22 mouse cellular contexts compared by ENCODE assay signal in genomic region chr2:21116817-21117216, GRCm38 (mm10).
DNase-seq lines count a peak whose midpoint lies in the region; ATAC-seq and TF ChIP-seq lines count a peak whose summit lies in the region.
"Had no signal": no experiment of that assay in that cellular context is flagged by ENCODE, and none has a peak within 500 bp of the region (broad histone marks: within the 10 kb centered on the region; RNA-seq: fewer than 3 reads in every experiment).

No protein-coding gene starts in this region.

- no peaks in the 10 kb centered on the region for H3K9me3 ChIP-seq in forebrain, postnatal 0 days (ENCODE audit: low read length)
- no peaks in the 10 kb centered on the region for H3K9me3 ChIP-seq in forebrain, embryonic 11.5 days (ENCODE audit: control insufficient read depth, low read length)
- H3K9me3 ChIP-seq: embryonic facial prominence, embryonic 13.5 days; heart, embryonic 15.5 days; hindbrain, embryonic 10.5 days; hindbrain, embryonic 15.5 days had no signal

- H3K9ac ChIP-seq in forebrain, postnatal 0 days = no peak overlapping the region
- no peak overlapping the region for H3K9ac ChIP-seq in forebrain, embryonic 11.5 days (ENCODE audit: low read length)
- H3K9ac ChIP-seq: embryonic facial prominence, embryonic 13.5 days; heart, embryonic 15.5 days; hindbrain, embryonic 15.5 days had no signal

- no peak overlapping the region for H3K4me3 ChIP-seq in forebrain, postnatal 0 days (ENCODE audit: low read depth, low read length)
- no peak overlapping the region for H3K4me3 ChIP-seq in forebrain, embryonic 11.5 days (ENCODE audit: low read depth, low read length)
- H3K4me3 ChIP-seq: embryonic facial prominence, embryonic 13.5 days; heart, adult 2 months; heart, embryonic 15.5 days; hindbrain, embryonic 10.5 days; hindbrain, embryonic 15.5 days had no signal

- TF ChIP-seq CTCF in forebrain, postnatal 0 days (IDR thresholded peaks at IDR 0.05; ENCODE audit: low read depth) = no peak; the same call in 1 of the 2 replicates

- WGBS in forebrain, postnatal 0 days = 68% methylated on average over 5 of the region's 5 CpGs
- 88% methylated on average over 5 of the region's 5 CpGs for WGBS in forebrain, embryonic 11.5 days

- DNase-seq in forebrain, postnatal 0 days = no peak
- DNase-seq in forebrain, embryonic 11.5 days (ENCODE audit: low spot score) = no peak
- DNase-seq in layer of hippocampus, adult 9-11 months = peak; percentile 11
- DNase-seq in layer of hippocampus, adult 11-12 months (ENCODE audit: low spot score) = no peak
- DNase-seq in A20 (ENCODE audit: low read depth, low spot score) = peak; percentile 2
- peak; percentile 63 for DNase-seq in brain, adult 2 months (ENCODE audit: low read depth, low spot score)
- no peak for DNase-seq in cerebellum, adult 18-20 months
- DNase-seq in lung, postnatal 4 days = no peak
- DNase-seq: adrenal gland, adult 2 months; adrenal gland, postnatal 25 days; cerebellum, adult 11-12 months; cerebellum, adult 9-11 months; cerebellum, postnatal 36 days; gastrocnemius, postnatal 10 days; heart, adult 2 months had no signal

- 0 out of 2 replicates have a peak, but pooled peaks have one; percentile 38 for ATAC-seq in forebrain, postnatal 0 days
- no peak for ATAC-seq in forebrain, embryonic 11.5 days (replicated peaks; ENCODE audit: low FRiP score)
- ATAC-seq: forebrain, embryonic 14.5 days; intestine, postnatal 0 days had no signal

- no peaks in the 10 kb centered on the region for H3K27me3 ChIP-seq in forebrain, postnatal 0 days (ENCODE audit: insufficient read depth, low read length)
- no peaks in the 10 kb centered on the region for H3K27me3 ChIP-seq in forebrain, embryonic 11.5 days (ENCODE audit: control insufficient read depth, insufficient read depth, low read length)
- H3K27me3 ChIP-seq: embryonic facial prominence, embryonic 13.5 days; heart, embryonic 15.5 days; hindbrain, embryonic 15.5 days had no signal

- no peak overlapping the region for H3K27ac ChIP-seq in forebrain, postnatal 0 days (ENCODE audit: low read depth, low read length)
- no peak overlapping the region for H3K27ac ChIP-seq in forebrain, embryonic 11.5 days (ENCODE audit: low read depth, low read length)
- H3K27ac ChIP-seq: embryonic facial prominence, embryonic 13.5 days; heart, adult 2 months; heart, embryonic 15.5 days; hindbrain, embryonic 10.5 days; hindbrain, embryonic 15.5 days had no signal

- no peak overlapping the region for H3K4me2 ChIP-seq in forebrain, postnatal 0 days (ENCODE audit: low read depth)
- H3K4me2 ChIP-seq in forebrain, embryonic 11.5 days (ENCODE audit: low read depth, low read length, severe bottlenecking) = no peak overlapping the region
- H3K4me2 ChIP-seq: embryonic facial prominence, embryonic 13.5 days; heart, embryonic 11.5 days; heart, embryonic 15.5 days; hindbrain, embryonic 15.5 days had no signal

- no peaks in the 10 kb centered on the region for H3K36me3 ChIP-seq in forebrain, postnatal 0 days (ENCODE audit: insufficient read depth)
- no peaks in the 10 kb centered on the region for H3K36me3 ChIP-seq in forebrain, embryonic 11.5 days (ENCODE audit: control insufficient read depth, insufficient read depth, low read length)
- H3K36me3 ChIP-seq: embryonic facial prominence, embryonic 13.5 days; heart, embryonic 15.5 days; hindbrain, embryonic 10.5 days; hindbrain, embryonic 15.5 days had no signal

- H3K4me1 ChIP-seq in forebrain, postnatal 0 days (ENCODE audit: insufficient read depth) = no peaks in the 10 kb centered on the region
- no peaks in the 10 kb centered on the region for H3K4me1 ChIP-seq in forebrain, embryonic 11.5 days (replicated peaks; ENCODE audit: control insufficient read depth, insufficient read depth, low read length)
- H3K4me1 ChIP-seq: embryonic facial prominence, embryonic 13.5 days; heart, embryonic 15.5 days; hindbrain, embryonic 10.5 days; hindbrain, embryonic 15.5 days had no signal

Comparison
In these comparisons a context has a peak if more than half of its experiments do, and no peak if none do; other contexts are left out.
1. DNase-seq: peak in layer of hippocampus, adult 9-11 months (single experiment), A20 (single experiment) and brain, adult 2 months (single experiment); none in forebrain, postnatal 0 days (single experiment), forebrain, embryonic 11.5 days (single experiment), layer of hippocampus, adult 11-12 months (single experiment), cerebellum, adult 18-20 months (0 of 2) and lung, postnatal 4 days (0 of 2).